Mouse (Mus musculus) kidney, embryonic 15.5 days (tissue): ENCODE results near the gene Nsg2. TPM values are rescaled to one million over a fixed set of nuclear protein-coding genes. Genes with fewer than 3 reads are reported as not detected.
A peak's percentile ranks its signal among the peaks of the same experiment; 100 is the strongest.

Source experiments
- ATAC-seq: fragments of 200-750 bp; cut with Nextera tagmentation; replicated peaks from 2 replicates; pipeline ENCODE4 v1.8.0; 2017; ENCODE audit warnings: moderate TSS enrichment; ENCODE audit not compliant: low FRiP score
- H3K27ac ChIP-seq: fragments of 300-500 bp; sonication (generic); 2 replicates; pipeline ENCODE4 v1.5.1; 2015; ENCODE audit warnings: mild to moderate bottlenecking, inconsistent platforms
- H3K27me3 ChIP-seq: fragments of 300-500 bp; sonication (generic); 2 replicates; pipeline ENCODE4 v1.6.1; 2015; ENCODE audit warnings: inconsistent platforms
- H3K36me3 ChIP-seq: fragments of 300-500 bp; sonication (generic); 2 replicates; pipeline ENCODE4 v1.6.1; 2015; ENCODE audit warnings: inconsistent platforms
- H3K4me1 ChIP-seq: fragments of 300-500 bp; sonication (generic); 2 replicates; pipeline ENCODE4 v1.6.1; 2015; ENCODE audit warnings: inconsistent platforms
- H3K4me2 ChIP-seq: fragments of 300-500 bp; sonication (generic); 2 replicates; pipeline ENCODE4 v1.6.1; 2015; ENCODE audit warnings: moderate library complexity, mild to moderate bottlenecking, inconsistent platforms
- H3K4me3 ChIP-seq: fragments of 300-500 bp; sonication (generic); replicated peaks from 2 replicates; pipeline ENCODE4 v1.5.1; 2015; ENCODE audit warnings: mild to moderate bottlenecking, inconsistent platforms
- H3K9ac ChIP-seq: fragments of 300-500 bp; sonication (generic); 2 replicates; pipeline ENCODE4 v1.6.1; 2015; ENCODE audit warnings: mild to moderate bottlenecking, inconsistent platforms
- H3K9me3 ChIP-seq: fragments of 300-500 bp; sonication (generic); replicated peaks from 2 replicates; pipeline ENCODE4 v1.6.1; 2016; ENCODE audit warnings: inconsistent platforms
- WGBS: fragments of 180-500 bp; shearing (Covaris S2); methylation state at CpG from one replicate; pipeline ENCODE4 v1.1.7; 2015; ENCODE audit warnings: mixed read lengths; 5-methylcytosine and 5-hydroxymethylcytosine counted together
- polyA plus RNA-seq: library from polyadenylated mRNA; unstranded; fragments of >200 nt; fragmentation: Nextera tagmentation; extraction: Ambion mirVana; gene quantifications from 2 replicates; pipeline ENCODE4 v1.2.1, GENCODE M21; 2015

Nsg2 gene
- polyA plus RNA-seq, 1 experiment from 2014 or later, result 7.7 TPM

DNA sequence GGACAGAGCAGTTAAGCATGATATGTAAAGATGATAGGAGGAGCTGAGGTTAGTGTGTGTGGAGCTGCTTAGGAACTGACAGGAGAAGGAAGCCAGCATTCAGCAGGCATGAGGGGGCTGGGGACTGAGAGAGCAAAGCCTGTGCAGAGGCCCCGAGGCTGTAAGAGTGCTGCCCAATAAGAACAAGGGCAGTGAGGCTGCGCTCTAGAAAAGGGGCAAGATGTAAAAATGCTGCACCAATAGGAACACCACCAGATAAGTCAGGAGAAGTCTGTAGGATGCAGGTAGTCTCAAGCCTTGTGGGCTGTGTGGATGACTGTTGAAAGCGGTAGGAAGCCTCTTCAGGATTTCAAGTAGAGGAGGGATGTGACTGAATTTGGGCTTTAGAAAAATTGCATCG is 17.9 kb downstream of the Nsg2 start:
- no peaks in the 10 kb centered on the region for H3K36me3 ChIP-seq
- no peak overlapping the region for H3K4me3 ChIP-seq
- WGBS, result 55% methylated on average over 4 of the region's 4 CpGs
- no peak overlapping the region for H3K9ac ChIP-seq
- H3K27ac ChIP-seq, result no peak overlapping the region
- no peak overlapping the region for H3K4me2 ChIP-seq
- no peaks in the 10 kb centered on the region for H3K27me3 ChIP-seq
- H3K4me1 ChIP-seq, result peaks cover 11% of the 10 kb centered on the region
- ATAC-seq, result no peak
- H3K9me3 ChIP-seq, result no peaks in the 10 kb centered on the region

DNA sequence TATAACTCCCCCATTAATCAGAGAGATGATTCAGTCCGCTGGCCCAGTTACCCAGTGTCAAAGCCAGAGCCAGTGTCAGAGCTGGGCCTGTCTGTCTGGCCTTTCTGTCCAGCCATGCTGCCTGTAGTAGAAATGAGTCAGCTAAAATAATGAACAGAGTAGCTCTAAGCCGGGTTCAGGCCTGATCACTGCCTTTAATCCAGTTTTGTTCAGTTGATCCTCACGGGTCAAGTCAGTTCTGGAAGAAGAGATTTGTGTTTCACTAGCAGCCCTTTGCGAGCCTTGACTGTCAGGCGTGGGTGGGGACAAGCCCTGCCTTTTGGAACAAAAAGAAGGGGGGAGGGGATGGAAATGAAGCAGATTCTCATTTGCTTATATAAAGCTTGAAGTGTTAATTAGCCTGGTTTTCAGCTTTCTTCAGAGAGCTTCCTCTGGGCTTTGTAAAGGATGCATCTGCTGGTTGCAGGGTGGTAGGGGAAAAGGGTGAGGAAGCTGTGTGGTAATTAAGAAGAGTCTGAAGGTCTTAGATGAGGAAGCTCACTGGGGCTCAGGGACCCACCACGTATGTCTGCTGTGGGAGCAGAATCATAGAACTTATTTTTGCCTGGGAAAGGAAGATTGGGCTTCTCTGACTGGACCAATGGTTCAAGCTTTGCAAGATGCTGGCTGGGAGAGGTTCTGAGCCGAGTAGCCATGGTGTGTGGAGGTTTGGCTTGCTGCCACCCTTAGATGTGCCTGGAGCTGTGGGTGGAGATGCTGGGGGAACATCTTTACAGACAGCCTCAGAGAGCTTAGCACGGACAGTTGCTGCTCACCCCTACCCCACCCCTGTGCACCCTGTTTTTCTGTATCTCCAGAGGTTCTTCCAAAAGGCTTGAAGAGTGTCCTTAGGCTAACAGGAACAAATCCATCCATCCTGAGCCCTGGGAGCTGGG is 20.0 kb downstream of the Nsg2 start:
- Histone ChIP-seq H3K27me3 (no peaks in the 10 kb centered on the region), H3K27ac (no peak overlapping the region), H3K36me3 (no peaks in the 10 kb centered on the region), H3K4me3 (no peak overlapping the region), H3K4me2 (no peak overlapping the region), H3K9me3 (no peaks in the 10 kb centered on the region), H3K4me1 (peaks cover 11% of the 10 kb centered on the region), H3K9ac (no peak overlapping the region)
- WGBS, result 32% methylated on average over 8 of the region's 8 CpGs
- ATAC-seq, result peak; percentile 56; the same call in 1 of the 2 replicates

DNA sequence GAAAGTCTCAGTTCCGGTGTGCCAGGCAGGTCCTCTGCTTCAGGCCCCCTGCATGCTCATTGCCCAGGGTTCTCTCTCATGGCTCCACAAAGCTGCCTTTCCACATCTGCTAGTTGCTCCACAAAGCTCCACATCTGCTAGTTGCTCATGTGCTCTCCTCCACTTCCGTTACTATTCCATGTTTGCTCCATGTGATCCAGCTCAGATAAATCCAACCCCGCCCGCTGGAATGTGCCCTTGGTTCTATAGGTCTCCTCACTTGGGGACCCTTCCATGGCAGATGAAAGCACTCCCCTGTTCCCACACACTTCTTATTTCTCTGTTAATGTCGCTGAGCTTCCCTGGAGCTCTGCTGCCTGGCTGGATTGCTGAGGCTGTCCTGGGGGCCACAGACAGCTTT is 26.4 kb downstream of the Nsg2 start:
- Histone ChIP-seq H3K27ac (peak overlapping the region; percentile 48; the same call in 1 of the 2 replicates), H3K27me3 (no peaks in the 10 kb centered on the region), H3K36me3 (no peaks in the 10 kb centered on the region), H3K4me1 (peaks cover 12% of the 10 kb centered on the region), H3K4me3 (no peak overlapping the region), H3K9me3 (no peaks in the 10 kb centered on the region), H3K4me2 (no peak overlapping the region), H3K9ac (no peak overlapping the region)
- WGBS, result 50% methylated on average over 5 of the region's 5 CpGs
- peak; percentile 73 for ATAC-seq

DNA sequence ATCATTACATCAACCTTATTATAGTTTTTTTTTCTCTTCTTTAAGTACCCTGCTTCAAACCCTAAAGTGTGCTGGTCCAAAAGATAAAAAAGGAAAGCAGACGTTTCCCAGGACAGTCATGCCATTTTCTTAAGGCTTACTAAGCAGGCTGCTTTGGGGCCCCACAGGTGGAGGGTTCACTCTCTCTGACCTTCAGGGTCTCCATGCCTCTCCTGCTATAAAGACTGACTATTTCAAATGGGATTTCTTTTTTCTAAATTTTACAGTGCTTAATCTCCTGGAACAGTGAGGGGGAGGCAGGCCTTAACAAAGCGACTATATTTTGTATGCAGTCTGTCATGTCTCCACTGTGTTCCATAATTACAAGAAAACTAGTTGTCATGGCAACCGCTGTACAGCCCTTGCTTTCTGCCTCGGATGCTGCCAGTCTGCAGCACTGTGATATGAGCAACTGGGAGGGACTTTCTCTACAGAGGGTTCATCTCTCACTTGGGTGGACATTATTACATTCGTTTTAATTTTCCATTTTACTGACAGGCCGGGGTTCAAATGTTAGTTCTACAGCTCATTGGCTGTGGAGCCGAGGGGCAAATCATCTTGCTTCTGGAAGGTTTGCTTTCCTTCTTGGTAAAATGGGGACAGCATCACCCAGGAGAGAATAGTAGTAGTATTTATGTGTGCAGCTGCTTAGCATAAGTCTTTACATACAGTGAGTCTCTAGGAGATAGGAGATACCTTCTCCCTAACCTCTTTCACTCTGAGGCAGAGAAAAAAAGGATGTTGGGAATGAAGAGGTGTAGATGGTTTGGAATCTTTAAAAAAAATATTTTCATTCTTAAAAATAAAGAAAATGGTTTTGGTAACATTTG is 27.4 kb downstream of the Nsg2 start:
- Histone ChIP-seq H3K9ac (no peak overlapping the region), H3K36me3 (no peaks in the 10 kb centered on the region), H3K4me1 (peaks cover 12% of the 10 kb centered on the region), H3K9me3 (no peaks in the 10 kb centered on the region), H3K27ac (no peak overlapping the region), H3K27me3 (no peaks in the 10 kb centered on the region), H3K4me3 (no peak overlapping the region), H3K4me2 (no peak overlapping the region)
- 49% methylated on average over 7 of the region's 7 CpGs for WGBS
- no peak for ATAC-seq

DNA sequence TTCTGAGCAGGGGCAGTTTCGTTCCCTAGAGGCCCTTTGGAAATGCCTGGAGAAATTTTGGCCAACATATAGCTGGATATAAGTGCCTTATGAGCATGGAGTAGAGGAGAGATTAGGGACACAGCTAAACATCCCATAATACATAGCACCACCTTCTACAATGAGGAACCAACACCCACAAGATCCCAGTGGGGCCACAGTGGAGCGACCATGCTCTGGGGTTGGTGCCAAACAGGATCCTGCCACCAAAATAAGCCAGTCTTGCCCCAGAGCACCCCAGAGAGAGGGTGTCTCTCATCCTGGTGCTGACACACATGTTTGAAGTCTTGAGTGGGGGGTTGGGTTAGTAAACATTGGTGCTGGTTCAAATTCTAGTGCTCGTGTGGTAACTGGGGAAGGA is 28.3 kb downstream of the Nsg2 start:
- no peak for ATAC-seq
- Histone ChIP-seq H3K4me2 (no peak overlapping the region), H3K27ac (no peak overlapping the region), H3K9me3 (no peaks in the 10 kb centered on the region), H3K4me3 (no peak overlapping the region), H3K36me3 (no peaks in the 10 kb centered on the region), H3K4me1 (peaks cover 12% of the 10 kb centered on the region), H3K9ac (no peak overlapping the region), H3K27me3 (no peaks in the 10 kb centered on the region)
- 76% methylated on average over 3 of the region's 3 CpGs for WGBS

GRCm38 (mm10) chr11:32029356-32029755 is 29.1 kb downstream of the Nsg2 start:
- Histone ChIP-seq H3K4me2 (no peak overlapping the region), H3K9ac (no peak overlapping the region), H3K27me3 (no peaks in the 10 kb centered on the region), H3K27ac (no peak overlapping the region), H3K36me3 (no peaks in the 10 kb centered on the region), H3K9me3 (no peaks in the 10 kb centered on the region), H3K4me3 (no peak overlapping the region), H3K4me1 (peaks cover 12% of the 10 kb centered on the region)
- ATAC-seq, result no peak
- WGBS, result 90% methylated on average over 5 of the region's 5 CpGs

- Histone ChIP-seq H3K27ac (no peak overlapping the region), H3K4me1 (peaks cover 10% of the 10 kb centered on the region), H3K9ac (no peak overlapping the region), H3K4me3 (no peak overlapping the region), H3K27me3 (no peaks in the 10 kb centered on the region), H3K4me2 (no peak overlapping the region), H3K36me3 (no peaks in the 10 kb centered on the region), H3K9me3 (no peaks in the 10 kb centered on the region)
- 66% methylated on average over 4 of the region's 4 CpGs for WGBS
- no peak for ATAC-seq
Observed at GRCm38 (mm10) chr11:32031396-32031795, 31.1 kb downstream of the Nsg2 start.

GRCm38 (mm10) chr11:32032053-32032452 is 31.8 kb downstream of the Nsg2 start:
- H3K27ac ChIP-seq, result no peak overlapping the region
- no peak overlapping the region for H3K4me2 ChIP-seq
- H3K4me3 ChIP-seq, result no peak overlapping the region
- H3K9ac ChIP-seq, result no peak overlapping the region
- no peaks in the 10 kb centered on the region for H3K9me3 ChIP-seq
- WGBS, result 86% methylated on average over 9 of the region's 9 CpGs
- peaks cover 6% of the 10 kb centered on the region for H3K4me1 ChIP-seq
- no peaks in the 10 kb centered on the region for H3K36me3 ChIP-seq
- ATAC-seq, result no peak
- H3K27me3 ChIP-seq, result no peaks in the 10 kb centered on the region

- ATAC-seq, result no peak
- H3K4me3 ChIP-seq, result no peak overlapping the region
- H3K4me2 ChIP-seq, result no peak overlapping the region
- no peaks in the 10 kb centered on the region for H3K36me3 ChIP-seq
- no peak overlapping the region for H3K27ac ChIP-seq
- H3K9ac ChIP-seq, result no peak overlapping the region
- H3K4me1 ChIP-seq, result peaks cover 7% of the 10 kb centered on the region; the same call in 1 of the 2 replicates
- H3K9me3 ChIP-seq, result no peaks in the 10 kb centered on the region
- H3K27me3 ChIP-seq, result no peaks in the 10 kb centered on the region
- WGBS, result 72% methylated on average over 5 of the region's 5 CpGs
Observed at GRCm38 (mm10) chr11:32035831-32036230, 35.6 kb downstream of the Nsg2 start.

DNA sequence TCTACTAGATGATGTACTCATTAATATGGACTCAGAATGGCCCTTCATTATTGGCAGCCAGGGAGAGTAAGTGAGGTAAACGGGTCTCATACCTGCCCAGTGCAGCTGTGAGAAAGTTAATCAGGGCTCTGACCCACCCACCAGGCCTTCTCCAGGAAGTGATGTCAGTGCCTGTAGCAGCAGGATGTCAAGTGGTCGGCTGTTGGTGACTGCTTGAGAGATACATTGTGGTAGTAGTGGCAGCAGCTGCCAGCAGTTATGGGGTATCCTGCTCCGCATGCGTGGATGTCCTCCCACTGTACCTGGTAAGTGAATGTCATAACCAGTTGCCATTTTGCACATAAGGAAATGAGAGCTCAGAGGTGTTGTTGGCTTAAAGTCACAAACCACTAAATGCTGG is 39.4 kb downstream of the Nsg2 start:
- H3K4me3 ChIP-seq, result no peak overlapping the region
- H3K36me3 ChIP-seq, result no peaks in the 10 kb centered on the region
- H3K27me3 ChIP-seq, result no peaks in the 10 kb centered on the region
- H3K4me1 ChIP-seq, result peaks cover 7% of the 10 kb centered on the region; the same call in 1 of the 2 replicates
- no peak overlapping the region for H3K4me2 ChIP-seq
- no peak overlapping the region for H3K27ac ChIP-seq
- no peak overlapping the region for H3K9ac ChIP-seq
- WGBS, result 60% methylated on average over 4 of the region's 4 CpGs
- no peak for ATAC-seq
- H3K9me3 ChIP-seq, result no peaks in the 10 kb centered on the region

DNA sequence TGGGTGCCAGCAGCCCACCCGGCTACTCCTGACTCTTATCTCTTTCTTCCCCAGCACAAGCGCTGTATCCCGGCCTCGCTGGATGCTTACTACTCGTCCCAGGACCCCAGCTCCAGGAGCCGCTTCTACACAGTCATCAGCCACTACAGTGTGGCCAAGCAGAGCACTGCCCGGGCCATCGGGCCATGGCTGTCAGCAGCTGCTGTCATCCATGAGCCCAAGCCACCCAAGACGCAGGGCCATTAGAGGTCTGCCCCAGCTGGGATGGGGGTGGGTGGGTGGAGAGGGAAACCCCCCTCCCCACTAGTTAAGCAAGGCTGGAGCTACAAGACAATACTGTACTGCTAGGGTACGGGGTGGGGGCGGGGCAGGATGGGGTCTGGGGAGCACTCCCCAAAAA is 57.1 kb downstream of the Nsg2 start:
- Histone ChIP-seq H3K27me3 (no peaks in the 10 kb centered on the region), H3K27ac (no peak overlapping the region), H3K4me1 (no peaks in the 10 kb centered on the region), H3K9ac (no peak overlapping the region), H3K4me2 (no peak overlapping the region), H3K36me3 (no peaks in the 10 kb centered on the region), H3K4me3 (no peak overlapping the region), H3K9me3 (no peaks in the 10 kb centered on the region)
- no peak for ATAC-seq
- 92% methylated on average over 11 of the region's 11 CpGs for WGBS

DNA sequence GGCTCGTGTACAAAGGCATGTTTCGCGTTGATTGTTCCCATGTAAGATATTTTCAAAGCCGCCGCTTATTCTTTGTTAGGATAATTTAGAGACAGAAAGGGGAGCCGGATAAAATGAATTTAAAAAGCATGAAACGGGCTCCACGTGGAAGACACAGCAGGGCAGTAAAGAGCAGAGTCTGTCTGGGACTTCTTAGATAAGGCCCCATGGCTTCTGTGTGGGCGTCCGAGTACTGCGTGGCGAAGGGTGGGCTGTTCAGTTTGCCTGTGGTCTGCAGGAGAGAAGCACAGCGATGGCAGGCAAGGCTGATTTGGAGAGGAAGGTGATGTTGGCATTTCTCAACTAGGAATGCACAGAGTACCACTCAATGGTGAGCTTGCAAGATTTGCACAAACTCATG is 57.6 kb downstream of the Nsg2 start:
- Histone ChIP-seq H3K27me3 (no peaks in the 10 kb centered on the region), H3K9ac (no peak overlapping the region), H3K27ac (no peak overlapping the region), H3K4me3 (no peak overlapping the region), H3K9me3 (no peaks in the 10 kb centered on the region), H3K36me3 (no peaks in the 10 kb centered on the region), H3K4me1 (no peaks in the 10 kb centered on the region), H3K4me2 (no peak overlapping the region)
- ATAC-seq, result no peak
- WGBS, result 87% methylated on average over 13 of the region's 13 CpGs
